In the genomic region with DNA sequence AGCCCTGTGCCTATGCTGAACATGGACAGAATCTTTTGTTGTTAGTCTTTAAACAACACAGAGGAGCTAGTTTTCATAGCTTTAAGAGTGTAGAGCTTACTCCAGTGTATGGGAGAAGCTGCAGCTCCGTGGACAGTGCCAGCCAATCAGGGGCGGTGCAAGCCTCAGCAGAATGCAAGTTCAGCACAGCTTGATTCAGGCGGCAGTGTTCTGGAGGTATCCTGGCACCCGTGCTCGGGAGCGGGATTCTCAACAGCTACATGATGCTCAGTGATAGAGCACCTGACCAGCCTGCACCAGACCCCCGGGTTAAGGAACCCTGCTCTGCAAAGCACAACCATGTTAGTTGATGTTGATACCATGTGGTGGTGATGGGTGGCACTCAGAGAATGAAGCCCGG, we compare ENCODE assay signal across 8 mouse cellular contexts. TPM values are rescaled to one million over a fixed set of nuclear protein-coding genes. Genes with fewer than 3 reads are reported as not detected.
DNase-seq lines count a peak whose midpoint lies in the region; ATAC-seq and TF ChIP-seq lines count a peak whose summit lies in the region.

No protein-coding gene starts in this region.

- no peak overlapping the region for H3K4me3 ChIP-seq in heart, postnatal 0 days (ENCODE audit: low read depth, low read length)
- H3K4me3 ChIP-seq in forebrain, embryonic 16.5 days (replicated peaks; ENCODE audit: low read length), result no peak overlapping the region
- H3K4me3 ChIP-seq in midbrain, embryonic 12.5 days, result no peak overlapping the region
- no peak overlapping the region for H3K4me3 ChIP-seq in thymus, adult 2 months (ENCODE audit: control insufficient read depth, insufficient read depth, low read length)

- H3K9me3 ChIP-seq in heart, postnatal 0 days (replicated peaks; ENCODE audit: control insufficient read depth, low read length), result no peaks in the 10 kb centered on the region
- no peaks in the 10 kb centered on the region for H3K9me3 ChIP-seq in forebrain, embryonic 16.5 days (ENCODE audit: control insufficient read depth, low read length)
- H3K9me3 ChIP-seq in midbrain, embryonic 12.5 days, result no peaks in the 10 kb centered on the region

- no peak overlapping the region for H3K27ac ChIP-seq in heart, postnatal 0 days (ENCODE audit: low read depth)
- H3K27ac ChIP-seq in forebrain, embryonic 16.5 days (ENCODE audit: low read length), result no peak overlapping the region
- H3K27ac ChIP-seq in midbrain, embryonic 12.5 days (replicated peaks), result peak overlapping the region; percentile 30; the same call in 1 of the 2 replicates
- no peak overlapping the region for H3K27ac ChIP-seq in thymus, adult 2 months (ENCODE audit: control insufficient read depth, insufficient read depth, low read length)

- 0 out of 2 replicates have a peak overlapping the region, but pooled peaks have one; percentile 41 for H3K4me2 ChIP-seq in heart, postnatal 0 days (ENCODE audit: low read depth, low read length)
- peak overlapping the region; percentile 12; the same call in 1 of the 2 replicates for H3K4me2 ChIP-seq in forebrain, embryonic 16.5 days (ENCODE audit: low read length)
- H3K4me2 ChIP-seq in midbrain, embryonic 12.5 days (replicated peaks), result peak overlapping the region; percentile 19; the same call in 1 of the 2 replicates

- no peak for TF ChIP-seq EP300 in heart, postnatal 0 days (IDR thresholded peaks at IDR 0.05; ENCODE audit: low read depth)

- H3K4me1 ChIP-seq in heart, postnatal 0 days (ENCODE audit: control insufficient read depth, insufficient read depth), result peaks cover 22% of the 10 kb centered on the region
- peaks cover 24% of the 10 kb centered on the region for H3K4me1 ChIP-seq in forebrain, embryonic 16.5 days (replicated peaks; ENCODE audit: control insufficient read depth, insufficient read depth, low read length)
- H3K4me1 ChIP-seq in midbrain, embryonic 12.5 days, result peaks cover 30% of the 10 kb centered on the region
- H3K4me1 ChIP-seq in thymus, adult 2 months (replicated peaks; ENCODE audit: control insufficient read depth, insufficient read depth, low read length), result peaks cover 3% of the 10 kb centered on the region

- intact Hi-C loops in heart, postnatal 36 days (cut with DNase I), result loop anchor here (2.0 kb wide), 1 partner anchor 124 kb away; no protein-coding TSS in a partner anchor

- no peak for ATAC-seq in heart, postnatal 0 days (ENCODE audit: insufficient read depth, low read depth)
- ATAC-seq in forebrain, embryonic 16.5 days, result peak; percentile 54
- peak; percentile 16; the same call in 1 of the 2 replicates for ATAC-seq in midbrain, embryonic 12.5 days (ENCODE audit: low FRiP score, low read depth)

- peaks cover 7% of the 10 kb centered on the region for H3K36me3 ChIP-seq in heart, postnatal 0 days (replicated peaks; ENCODE audit: control insufficient read depth, insufficient read depth, low read length)
- H3K36me3 ChIP-seq in forebrain, embryonic 16.5 days (ENCODE audit: control insufficient read depth, insufficient read depth), result no peaks in the 10 kb centered on the region
- peaks cover 22% of the 10 kb centered on the region for H3K36me3 ChIP-seq in midbrain, embryonic 12.5 days
- no peaks in the 10 kb centered on the region for H3K36me3 ChIP-seq in thymus, adult 2 months (ENCODE audit: control insufficient read depth, insufficient read depth, low read length)

- H3K9ac ChIP-seq in heart, postnatal 0 days (replicated peaks; ENCODE audit: low read depth, low read length), result no peak overlapping the region
- H3K9ac ChIP-seq in forebrain, embryonic 16.5 days (replicated peaks; ENCODE audit: low read depth, low read length), result no peak overlapping the region
- H3K9ac ChIP-seq in midbrain, embryonic 12.5 days (replicated peaks), result no peak overlapping the region; the same call in 1 of the 2 replicates

- no peak for TF ChIP-seq CTCF in heart, postnatal 0 days (IDR thresholded peaks at IDR 0.05; ENCODE audit: low read depth)
- TF ChIP-seq CTCF in thymus, adult 2 months (IDR thresholded peaks at IDR 0.05; ENCODE audit: borderline replicate concordance, control insufficient read depth, extremely low read depth, insufficient read depth, low read length, poor library complexity), result no peak

- no peak for TF ChIP-seq POLR2A in thymus, adult 2 months (IDR thresholded peaks at IDR 0.05; ENCODE audit: control insufficient read depth, extremely low read depth, insufficient read depth, low read length, poor library complexity)

- no peaks in the 10 kb centered on the region for H3K27me3 ChIP-seq in heart, postnatal 0 days (ENCODE audit: control insufficient read depth, insufficient read depth, low read length)
- no peaks in the 10 kb centered on the region for H3K27me3 ChIP-seq in forebrain, embryonic 16.5 days (replicated peaks; ENCODE audit: control insufficient read depth, insufficient read depth, low read length)
- H3K27me3 ChIP-seq in midbrain, embryonic 12.5 days, result no peaks in the 10 kb centered on the region
- H3K27me3 ChIP-seq in thymus, adult 2 months (ENCODE audit: control insufficient read depth, insufficient read depth, low read length), result no peaks in the 10 kb centered on the region

- DNase-seq in heart, postnatal 0 days (ENCODE audit: low spot score), result no peak
- no peak for DNase-seq in heart, postnatal 36 days
- DNase-seq in brain, adult 2 months (ENCODE audit: low read depth, low spot score), result peak; percentile 77
- no peak for DNase-seq in adrenal gland, postnatal 36 days
- no peak for DNase-seq in adrenal gland, postnatal 10 days
- DNase-seq in thymus, adult 2 months, result no peak

- WGBS in heart, postnatal 0 days, result 17% methylated on average over 8 of the region's 8 CpGs
- 6% methylated on average over 8 of the region's 8 CpGs for WGBS in forebrain, embryonic 16.5 days
- WGBS in midbrain, embryonic 12.5 days, result 7% methylated on average over 8 of the region's 8 CpGs
- 83% methylated on average over 8 of the region's 8 CpGs for WGBS in thymus, adult 2 months

RNA-seq across cellular contexts. Expression of a gene that starts 5.9 kb away (rescaled TPM):
- 0.15 TPM in 1 of 2 replicates, not detected in the other for total RNA-seq in heart, postnatal 0 days (2014; rRNA removed; ENCODE audit: low replicate concordance)
- polyA plus RNA-seq in heart, postnatal 0 days (2015; fragmentation: Nextera tagmentation; extraction: Ambion mirVana), result 0.20 and 0.32 TPM in 2 replicates
- under 1 TPM; 0.27 to 0.75 TPM for total RNA-seq in heart, postnatal 36 days (2021)
- polyA plus RNA-seq in forebrain, embryonic 16.5 days (2015; fragmentation: Nextera tagmentation; extraction: Ambion mirVana), result 0.45 and 1.3 TPM in 2 replicates
- 0.75 and 0.97 TPM in 2 replicates for polyA plus RNA-seq in midbrain, embryonic 12.5 days (2016; fragmentation: Nextera tagmentation; extraction: Ambion mirVana)
- total RNA-seq in adrenal gland, postnatal 36 days (2021), result 1 to 10 TPM in 1 of 2 experiments, under 1 TPM in 1; 0.63 to 2.2 TPM
- 1 to 10 TPM in 1 of 2 experiments, under 1 TPM in 1; 0.75 to 1.4 TPM for total RNA-seq in adrenal gland, postnatal 10 days (2021)
- 0.50 and 0.61 TPM in 2 replicates for polyA plus RNA-seq in thymus, adult 2 months (2012; rRNA removed)

RNA-seq across cellular contexts. Expression of a gene that starts 8.1 kb away (rescaled TPM):
- 82.2 and 82.6 TPM in 2 replicates for total RNA-seq in heart, postnatal 0 days (2014; rRNA removed; ENCODE audit: low replicate concordance)
- polyA plus RNA-seq in heart, postnatal 0 days (2015; fragmentation: Nextera tagmentation; extraction: Ambion mirVana), result 101 and 102 TPM in 2 replicates
- 10 to 100 TPM; 25.2 to 28.3 TPM for total RNA-seq in heart, postnatal 36 days (2021)
- polyA plus RNA-seq in forebrain, embryonic 16.5 days (2015; fragmentation: Nextera tagmentation; extraction: Ambion mirVana), result 147 and 151 TPM in 2 replicates
- polyA plus RNA-seq in midbrain, embryonic 12.5 days (2016; fragmentation: Nextera tagmentation; extraction: Ambion mirVana), result 198 and 204 TPM in 2 replicates
- total RNA-seq in adrenal gland, postnatal 36 days (2021), result 10 to 100 TPM; 37.8 to 44.0 TPM
- total RNA-seq in adrenal gland, postnatal 10 days (2021), result 10 to 100 TPM; 51.4 to 52.5 TPM
- polyA plus RNA-seq in thymus, adult 2 months (2012; rRNA removed), result 50.2 and 58.6 TPM in 2 replicates

RNA-seq across cellular contexts. Expression of a gene that starts 38.4 kb away (rescaled TPM):
- 44.2 and 57.4 TPM in 2 replicates for total RNA-seq in heart, postnatal 0 days (2014; rRNA removed; ENCODE audit: low replicate concordance)
- polyA plus RNA-seq in heart, postnatal 0 days (2015; fragmentation: Nextera tagmentation; extraction: Ambion mirVana), result 13.0 and 14.2 TPM in 2 replicates
- total RNA-seq in heart, postnatal 36 days (2021), result 10 to 100 TPM; 53.7 to 62.4 TPM
- polyA plus RNA-seq in forebrain, embryonic 16.5 days (2015; fragmentation: Nextera tagmentation; extraction: Ambion mirVana), result 30.7 and 36.0 TPM in 2 replicates
- polyA plus RNA-seq in midbrain, embryonic 12.5 days (2016; fragmentation: Nextera tagmentation; extraction: Ambion mirVana), result 35.3 and 35.4 TPM in 2 replicates
- 100 to 1,000 TPM in 1 of 2 experiments, 10 to 100 TPM in 1; 98.0 to 123 TPM for total RNA-seq in adrenal gland, postnatal 36 days (2021)
- total RNA-seq in adrenal gland, postnatal 10 days (2021), result 100 to 1,000 TPM; 130 to 163 TPM
- polyA plus RNA-seq in thymus, adult 2 months (2012; rRNA removed), result 321 and 324 TPM in 2 replicates

RNA-seq across cellular contexts. Expression of a gene that starts 52.6 kb away (rescaled TPM):
- 17.6 and 21.3 TPM in 2 replicates for total RNA-seq in heart, postnatal 0 days (2014; rRNA removed; ENCODE audit: low replicate concordance)
- polyA plus RNA-seq in heart, postnatal 0 days (2015; fragmentation: Nextera tagmentation; extraction: Ambion mirVana), result 23.3 and 26.7 TPM in 2 replicates
- total RNA-seq in heart, postnatal 36 days (2021), result 10 to 100 TPM; 10.7 to 16.0 TPM
- 58.6 and 62.3 TPM in 2 replicates for polyA plus RNA-seq in forebrain, embryonic 16.5 days (2015; fragmentation: Nextera tagmentation; extraction: Ambion mirVana)
- polyA plus RNA-seq in midbrain, embryonic 12.5 days (2016; fragmentation: Nextera tagmentation; extraction: Ambion mirVana), result 66.4 and 67.7 TPM in 2 replicates
- 10 to 100 TPM; 38.5 to 57.2 TPM for total RNA-seq in adrenal gland, postnatal 36 days (2021)
- total RNA-seq in adrenal gland, postnatal 10 days (2021), result 10 to 100 TPM; 24.7 to 28.8 TPM
- 87.1 and 91.0 TPM in 2 replicates for polyA plus RNA-seq in thymus, adult 2 months (2012; rRNA removed)

RNA-seq across cellular contexts. Expression of a gene that starts 52.8 kb away (rescaled TPM):
- total RNA-seq in heart, postnatal 0 days (2014; rRNA removed; ENCODE audit: low replicate concordance), result 253 and 327 TPM in 2 replicates
- 380 and 391 TPM in 2 replicates for polyA plus RNA-seq in heart, postnatal 0 days (2015; fragmentation: Nextera tagmentation; extraction: Ambion mirVana)
- 100 to 1,000 TPM; 431 to 554 TPM for total RNA-seq in heart, postnatal 36 days (2021)
- 694 and 809 TPM in 2 replicates for polyA plus RNA-seq in forebrain, embryonic 16.5 days (2015; fragmentation: Nextera tagmentation; extraction: Ambion mirVana)
- 600 and 631 TPM in 2 replicates for polyA plus RNA-seq in midbrain, embryonic 12.5 days (2016; fragmentation: Nextera tagmentation; extraction: Ambion mirVana)
- 100 to 1,000 TPM; 450 to 470 TPM for total RNA-seq in adrenal gland, postnatal 36 days (2021)
- 100 to 1,000 TPM; 305 to 336 TPM for total RNA-seq in adrenal gland, postnatal 10 days (2021)
- polyA plus RNA-seq in thymus, adult 2 months (2012; rRNA removed), result 577 and 705 TPM in 2 replicates
